Mouse (Mus musculus): Measurements from ENCODE around the gene Glipr2.
A peak's percentile ranks its signal among the peaks of the same experiment; 100 is the strongest.

The Glipr2 gene

GRCm38 (mm10) chr4:43970393-43971330, 13.5 kb downstream of the Glipr2 start:
- DNase-seq (ENCODE audit: low spot score in 2 of 2) = no peak

DNA sequence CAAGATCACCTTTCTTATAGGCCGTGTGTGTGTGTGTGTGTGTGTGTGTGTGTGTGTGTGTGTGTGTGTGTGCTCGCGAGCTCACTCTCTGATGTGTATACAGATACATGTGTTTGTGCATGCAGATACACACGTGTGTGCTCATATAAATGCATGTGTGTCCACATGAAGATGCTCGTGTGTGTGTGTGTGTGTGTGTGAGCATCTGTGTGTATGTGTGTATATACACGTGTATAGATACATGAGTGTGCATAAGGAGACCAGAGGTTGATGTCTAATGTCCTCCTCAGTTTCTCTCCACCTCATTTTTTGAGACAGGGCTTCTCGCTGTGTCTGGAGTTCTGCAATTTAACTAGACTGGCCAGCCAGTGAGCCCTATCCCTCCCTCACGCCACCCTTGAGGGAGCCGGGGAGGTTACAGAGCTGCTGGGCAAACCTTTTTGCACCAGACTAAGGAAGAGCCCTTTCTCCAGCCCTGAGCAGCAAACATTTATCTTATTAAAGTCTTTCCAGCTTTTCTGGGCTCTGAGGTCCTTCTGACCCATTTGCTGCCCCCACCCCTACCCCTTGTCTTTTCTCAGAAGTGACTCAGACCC, 14.4 kb downstream of the Glipr2 start:
- DNase-seq (ENCODE audit: low spot score in 2 of 2) = no peak

DNA sequence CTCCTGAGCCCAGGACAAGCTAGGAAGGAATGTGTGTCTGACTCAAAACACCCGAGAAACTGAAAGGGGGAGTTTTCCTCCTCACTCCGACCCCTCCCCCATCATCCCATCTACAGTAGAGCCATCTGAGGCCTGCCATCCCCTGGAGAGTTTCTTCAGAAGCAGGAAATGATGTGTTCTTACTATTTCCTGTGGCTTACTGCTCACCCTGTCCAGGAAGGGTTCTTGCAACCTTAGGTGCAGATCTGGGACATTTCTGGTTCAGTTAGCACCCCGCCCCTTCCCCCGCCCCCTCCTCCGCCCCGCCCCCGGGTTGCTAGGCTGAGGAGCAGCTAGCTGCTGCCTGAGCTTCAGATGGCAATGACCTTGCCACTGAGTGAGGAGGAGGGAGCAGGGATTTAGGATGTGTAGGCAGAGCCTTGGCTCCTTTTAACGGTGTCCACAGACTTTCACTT, 15.0 kb downstream of the Glipr2 start:
- DNase-seq (ENCODE audit: low spot score in 2 of 2) = no peak

DNA sequence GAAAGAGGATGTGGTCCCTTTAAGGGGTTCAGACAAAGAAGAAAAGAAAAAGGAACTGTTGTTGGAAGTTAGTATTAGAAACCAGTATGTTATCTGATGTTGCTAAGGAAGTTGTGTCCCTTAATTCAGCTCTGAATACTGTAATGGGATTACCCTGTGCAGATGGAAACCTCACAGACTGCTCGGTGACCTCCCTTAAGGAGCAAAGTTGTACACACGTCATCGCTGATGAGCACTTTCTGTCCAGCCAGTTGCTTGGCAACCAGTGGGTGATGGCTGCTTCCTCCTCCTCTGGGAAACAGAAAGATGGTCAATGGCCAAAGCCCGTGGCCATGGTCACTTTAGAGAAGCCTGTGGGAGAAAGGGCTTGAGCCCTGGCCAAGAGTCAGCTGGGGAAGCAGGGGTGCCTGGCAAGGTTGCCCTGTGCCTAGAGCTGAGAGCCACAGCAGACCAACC, 16.4 kb downstream of the Glipr2 start:
- DNase-seq (ENCODE audit: low spot score in 2 of 2) = peak in 1 of 2 experiments; percentile 52

DNA sequence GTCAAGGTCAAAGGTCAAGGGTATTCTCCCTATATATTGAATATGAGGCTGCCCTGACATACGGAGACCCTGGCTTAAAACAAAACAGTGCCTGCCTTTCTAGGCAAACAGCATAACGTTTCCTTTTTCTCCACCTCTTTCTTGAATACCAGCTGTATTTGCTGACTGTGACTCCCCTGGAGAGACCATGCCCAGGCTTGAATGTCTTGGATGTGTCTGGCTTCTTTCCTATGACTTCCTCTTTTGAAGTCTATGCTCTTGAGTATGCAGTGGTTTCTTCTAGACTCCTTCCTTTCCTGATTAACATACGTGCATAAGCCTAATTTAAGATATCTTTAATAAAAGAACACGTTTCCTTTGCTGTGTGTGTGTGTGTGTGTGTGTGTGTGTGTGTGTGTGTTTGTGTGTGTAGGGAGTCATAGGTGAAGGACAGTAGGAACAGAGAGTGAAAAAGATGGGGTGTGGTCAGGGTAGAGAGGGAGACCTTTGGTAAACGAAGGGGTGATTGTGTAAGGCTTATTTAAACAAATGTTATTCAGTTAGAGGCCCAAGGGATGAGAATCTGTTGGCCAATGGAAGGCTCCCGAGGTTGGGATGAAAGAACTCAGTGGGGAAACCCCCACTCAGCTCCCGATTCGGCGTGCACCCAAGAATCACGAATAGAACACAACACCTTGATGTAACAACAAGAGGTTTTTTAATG, 17.9 kb downstream of the Glipr2 start:
- DNase-seq (ENCODE audit: low spot score in 2 of 2) = no peak

DNA sequence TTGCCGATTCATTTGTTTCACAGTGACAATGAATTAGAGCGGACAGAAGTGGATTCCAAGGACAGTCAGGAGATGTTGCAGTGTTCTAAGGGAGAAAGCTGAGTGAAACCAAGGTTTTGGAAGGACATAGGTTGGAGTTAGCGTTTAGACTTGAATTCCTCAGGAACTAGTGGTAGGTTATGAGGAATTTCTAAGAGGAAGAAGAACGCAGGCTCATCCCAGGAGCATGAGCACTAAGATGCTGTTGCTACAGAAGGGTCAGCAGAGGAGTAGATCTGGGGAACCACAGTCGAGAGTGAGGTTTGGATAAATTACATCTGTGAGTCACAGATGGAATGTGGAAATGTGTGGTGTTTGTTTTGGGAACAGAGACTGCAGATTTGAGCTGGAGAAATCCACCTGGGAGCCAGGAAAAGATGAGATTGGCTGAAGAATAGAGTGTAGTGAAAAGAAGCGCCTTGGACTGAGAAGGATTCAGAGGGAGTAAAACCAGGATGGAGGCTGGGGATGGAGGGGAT, 19.1 kb downstream of the Glipr2 start:
- DNase-seq (ENCODE audit: low spot score in 2 of 2) = no peak

DNA sequence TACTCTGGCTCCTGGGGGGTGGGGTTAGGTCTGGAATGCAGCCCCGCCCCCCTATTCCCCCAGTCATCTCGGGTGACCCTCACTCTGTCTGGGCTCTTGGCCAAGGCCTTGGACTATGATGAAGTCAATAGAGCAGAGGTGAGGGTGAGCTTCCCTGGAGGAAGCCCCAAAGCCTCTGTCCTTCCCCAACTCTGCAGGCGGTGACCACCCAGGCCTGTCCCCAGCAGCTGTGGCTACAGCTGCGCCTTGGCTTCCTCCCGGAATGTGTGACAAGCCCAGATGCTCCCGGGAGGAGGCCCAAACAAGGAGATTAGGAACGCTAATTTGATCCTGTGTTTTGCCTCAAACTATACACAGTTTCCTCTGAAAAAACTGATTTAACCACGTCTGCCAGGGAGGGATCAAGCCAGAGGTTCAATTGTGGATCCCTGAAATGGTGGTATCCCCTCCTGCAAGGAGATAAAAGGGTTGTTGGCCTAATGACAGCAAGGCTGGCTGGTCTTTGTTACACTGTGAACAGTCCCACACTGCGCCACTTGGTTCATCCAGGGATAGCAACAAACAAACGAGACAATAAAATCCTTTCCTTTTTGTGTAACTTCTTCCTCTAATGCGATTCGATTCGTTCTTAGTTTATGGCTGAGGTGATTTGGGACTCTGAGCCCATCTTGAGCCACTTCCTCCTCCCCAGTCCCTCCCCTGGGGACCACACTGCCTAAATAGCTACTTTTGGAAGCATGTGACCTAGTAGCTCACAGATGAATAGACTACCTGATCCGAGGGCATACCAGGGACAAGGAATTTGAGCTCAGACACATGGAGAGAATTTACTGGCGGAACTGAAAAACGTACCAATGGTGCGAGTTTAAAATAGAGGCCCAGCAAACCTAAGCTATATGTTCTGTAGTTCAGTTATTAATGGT, 21.6 kb downstream of the Glipr2 start:
- DNase-seq (ENCODE audit: low spot score in 2 of 2) = no peak

- peak; percentile 61 to 93 for DNase-seq (ENCODE audit: low spot score in 2 of 2)
Measured at GRCm38 (mm10) chr4:43979746-43980145, 22.5 kb downstream of the Glipr2 start.

- DNase-seq (ENCODE audit: low spot score in 2 of 2) = no peak
Measured at GRCm38 (mm10) chr4:43980236-43980635, 23.0 kb downstream of the Glipr2 start.

DNA sequence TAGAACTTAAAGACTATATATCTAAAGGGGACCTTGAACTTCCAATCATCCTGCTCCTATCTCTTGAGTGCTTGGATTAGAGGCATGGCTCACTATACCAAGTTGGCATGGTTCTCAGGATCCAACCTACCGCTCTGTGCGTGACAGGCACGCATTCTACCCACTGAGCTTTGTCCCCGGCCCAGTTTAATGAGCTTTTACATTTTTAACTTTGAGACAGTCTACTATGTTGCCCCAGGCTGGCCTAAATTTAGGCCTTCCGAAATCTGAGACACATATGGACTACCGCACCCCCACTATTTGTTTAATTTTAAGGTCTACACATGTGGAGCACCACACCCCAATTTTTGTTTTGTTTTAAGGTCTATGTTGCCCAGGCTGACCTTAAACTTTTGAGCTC, 23.6 kb downstream of the Glipr2 start:
- no peak for DNase-seq (ENCODE audit: low spot score in 2 of 2)

GRCm38 (mm10) chr4:43981251-43981650, 24.1 kb downstream of the Glipr2 start:
- DNase-seq (ENCODE audit: low spot score in 2 of 2) = no peak

DNA sequence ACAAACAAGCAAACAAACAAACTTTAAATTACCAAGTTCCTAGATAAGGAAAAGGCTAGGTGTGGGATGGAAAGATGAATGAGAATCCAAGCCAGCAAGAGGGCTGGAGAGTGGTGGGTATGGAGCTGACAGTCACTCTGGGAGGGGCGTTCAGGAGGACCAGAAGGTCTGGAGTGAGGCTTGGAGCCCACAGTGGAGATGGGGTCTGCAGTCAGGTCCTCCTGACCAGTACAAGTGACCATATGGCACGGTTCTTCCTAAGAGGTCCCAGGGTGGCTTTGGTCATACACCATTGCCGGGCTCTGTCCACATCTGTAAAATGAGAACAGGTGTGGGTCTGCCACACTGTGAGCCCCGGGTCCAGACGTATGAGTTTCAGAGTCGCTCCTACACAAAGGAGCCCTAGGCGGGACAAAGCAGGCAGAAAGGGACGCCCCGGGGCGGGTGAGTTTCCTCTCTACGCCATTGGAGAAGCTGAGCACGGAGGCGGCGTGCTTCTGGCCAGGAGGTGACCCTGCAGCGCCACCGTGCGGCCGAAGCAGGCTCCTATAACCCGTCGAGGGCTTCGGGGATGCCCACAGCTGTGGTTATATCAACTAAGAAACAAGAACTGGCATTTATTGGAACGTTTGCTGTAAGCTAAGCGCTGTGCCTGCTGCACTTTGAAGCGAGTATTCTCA, 25.0 kb downstream of the Glipr2 start:
- DNase-seq (ENCODE audit: low spot score in 2 of 2) = peak; percentile 64 to 94

DNA sequence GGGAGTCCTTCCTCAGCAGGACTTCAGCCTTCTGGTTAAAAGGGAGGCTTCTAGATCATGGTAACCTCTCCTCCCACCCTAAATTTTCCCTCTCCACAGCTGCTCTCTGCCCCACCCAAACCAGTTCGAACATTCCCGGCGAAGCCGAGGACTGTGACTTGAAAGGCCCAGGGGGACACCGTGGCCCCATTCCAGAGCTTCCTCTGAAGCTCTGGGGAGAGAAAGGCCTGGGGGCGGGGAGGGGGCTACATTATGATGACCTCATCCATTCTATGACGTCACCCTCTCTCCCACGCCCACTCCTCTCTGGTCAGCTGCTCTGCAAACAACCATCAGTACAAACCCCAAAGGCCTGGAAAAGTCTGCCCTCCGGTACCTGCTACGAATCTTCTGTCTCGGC, 26.0 kb downstream of the Glipr2 start, which contains the start of gene Ccin:
Gene Ccin, plus strand, starts transcription at position 303 of the 400 bp plus-strand sequence.
- DNase-seq (ENCODE audit: low spot score in 2 of 2) = no peak

GRCm38 (mm10) chr4:43983756-43984155, 26.6 kb downstream of the Glipr2 start:
- DNase-seq (ENCODE audit: low spot score in 2 of 2) = no peak

- no peak for DNase-seq (ENCODE audit: low spot score in 2 of 2)
Measured at GRCm38 (mm10) chr4:43984326-43984725, 27.1 kb downstream of the Glipr2 start.

DNA sequence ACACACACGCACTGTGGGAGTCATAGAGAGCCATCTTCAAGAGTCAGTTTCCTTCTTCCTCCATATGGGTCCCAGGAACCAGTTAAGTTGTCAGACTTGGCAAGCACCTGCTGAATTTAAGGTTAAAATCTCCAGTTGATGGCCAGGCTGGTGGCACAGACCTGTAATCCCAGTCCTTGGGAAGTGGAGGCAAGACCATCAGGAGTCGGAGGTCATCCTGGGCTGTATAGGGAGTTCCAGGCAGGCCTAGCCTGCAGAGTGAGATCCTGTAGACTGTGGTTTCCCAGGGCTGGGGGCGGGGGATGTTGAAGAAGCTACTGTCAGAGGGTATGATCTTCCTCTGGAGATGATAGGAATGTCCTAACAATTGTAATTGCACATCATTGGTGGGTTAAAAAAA, 31.8 kb downstream of the Glipr2 start:
- no peak for DNase-seq (ENCODE audit: low spot score in 2 of 2)

GRCm38 (mm10) chr4:43993072-43993471, 35.9 kb downstream of the Glipr2 start:
- DNase-seq (ENCODE audit: low spot score in 2 of 2) = no peak

DNA sequence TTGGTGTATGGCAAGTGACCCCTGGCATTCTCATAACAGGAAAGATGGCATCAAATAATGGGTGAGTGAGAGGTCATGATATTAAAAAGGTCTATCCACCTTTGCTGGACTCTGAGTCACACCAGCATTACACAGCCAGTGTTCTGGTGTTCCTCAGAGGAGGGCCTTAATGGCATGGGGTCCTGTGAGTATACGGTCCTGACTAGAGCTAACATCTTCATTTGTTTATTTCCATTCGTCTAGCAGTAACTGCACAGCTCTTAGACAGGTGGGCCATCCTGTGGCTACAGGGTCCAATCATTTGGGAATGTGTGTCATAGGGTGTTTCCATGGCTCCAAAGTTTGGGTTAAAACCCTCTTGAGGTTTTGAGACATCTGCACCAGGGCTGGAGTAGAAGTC, 37.1 kb downstream of the Glipr2 start:
- DNase-seq (ENCODE audit: low spot score in 2 of 2) = no peak

DNA sequence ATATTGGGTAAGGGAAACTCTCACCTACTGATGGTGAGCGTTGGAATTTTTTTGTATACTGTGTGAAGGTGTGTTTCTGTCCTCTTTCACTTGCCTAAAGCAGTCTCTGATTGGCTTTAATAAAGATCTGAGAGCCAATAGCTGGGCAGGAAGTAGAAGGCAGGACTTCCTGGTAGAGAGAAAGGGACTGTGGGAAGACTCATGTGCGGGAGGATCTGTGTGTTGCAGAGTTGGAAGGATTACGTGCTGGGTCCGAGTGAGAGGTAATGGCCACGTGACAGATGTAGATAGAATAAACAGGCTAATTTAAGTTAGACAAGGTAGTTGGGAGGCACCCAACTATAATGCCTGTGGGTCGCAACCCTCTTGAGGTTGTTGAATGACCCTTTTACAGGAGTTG, 46.4 kb downstream of the Glipr2 start:
- no peak for DNase-seq (ENCODE audit: low spot score in 2 of 2)

- DNase-seq (ENCODE audit: low spot score in 2 of 2) = no peak
Measured at GRCm38 (mm10) chr4:44004126-44004525, 46.9 kb downstream of the Glipr2 start, which contains the start of gene Clta. Gene Clta (plus strand): TSS chr4:44004452.
